Mouse (Mus musculus) heart, embryonic 14.5 days (tissue): Measurements from ENCODE around the gene Ninj1. TPM values are rescaled to one million over a fixed set of nuclear protein-coding genes. Genes with fewer than 3 reads are reported as not detected.

Source experiments
- ATAC-seq: fragments of 200-750 bp; cut with Nextera tagmentation; 2 replicates; pipeline ENCODE4 v1.8.0; 2017; ENCODE audit warnings: low read depth, moderate TSS enrichment; ENCODE audit not compliant: insufficient number of reproducible peaks, insufficient read depth, low FRiP score
- H3K27ac ChIP-seq, 2 experiments: fragments of 200-500 bp in 1 of 2; fragments of 300-500 bp in 1 of 2; sonication (generic) in 1 of 2; replicated peaks in 1 of 2; 2 replicates each; pipeline ENCODE4 v1.5.1; 2012 to 2014; ENCODE audit warnings: low read depth in 2 of 2, low read length in 2 of 2, control low read depth in 1 of 2, mild to moderate bottlenecking in 1 of 2, mixed read lengths in 1 of 2; ENCODE audit not compliant: control insufficient read depth in 1 of 2, insufficient read depth in 1 of 2
- H3K27me3 ChIP-seq: fragments of 300-500 bp; sonication (generic); 2 replicates; pipeline ENCODE4 v1.6.1; 2014; ENCODE audit warnings: mild to moderate bottlenecking, low read length, control low read depth; ENCODE audit not compliant: control insufficient read depth, insufficient read depth
- H3K36me3 ChIP-seq: fragments of 300-500 bp; sonication (generic); 2 replicates; pipeline ENCODE4 v1.6.1; 2014; ENCODE audit warnings: mild to moderate bottlenecking, control low read depth, low read length, mixed read lengths; ENCODE audit not compliant: control insufficient read depth, insufficient read depth
- H3K4me1 ChIP-seq, 2 experiments: fragments of 200-500 bp in 1 of 2; fragments of 300-500 bp in 1 of 2; sonication (generic) in 1 of 2; 2 replicates each; pipeline ENCODE4 v1.6.1; 2012 to 2014; ENCODE audit warnings: low read length in 2 of 2, control low read depth in 1 of 2, mixed read lengths in 1 of 2; ENCODE audit not compliant: control insufficient read depth in 2 of 2, insufficient read depth in 2 of 2
- H3K4me2 ChIP-seq: fragments of 300-500 bp; sonication (generic); 2 replicates; pipeline ENCODE4 v1.6.1; 2014; ENCODE audit warnings: mild to moderate bottlenecking, low read length
- H3K4me3 ChIP-seq, 2 experiments: fragments of 200-500 bp in 1 of 2; fragments of 300-500 bp in 1 of 2; sonication (generic) in 1 of 2; 2 replicates each; pipeline ENCODE4 v1.5.1; 2012 to 2014; ENCODE audit warnings: low read length in 2 of 2, mild to moderate bottlenecking in 2 of 2, control low read depth in 1 of 2, low read depth in 1 of 2, moderate library complexity in 1 of 2; ENCODE audit not compliant: control insufficient read depth in 1 of 2, insufficient read depth in 1 of 2
- H3K9ac ChIP-seq: fragments of 300-500 bp; sonication (generic); 2 replicates; pipeline ENCODE4 v1.6.1; 2014; ENCODE audit warnings: mild to moderate bottlenecking, low read length
- H3K9me3 ChIP-seq: fragments of 300-500 bp; sonication (generic); 2 replicates; pipeline ENCODE4 v1.6.1; 2016; ENCODE audit warnings: low read length, control low read depth; ENCODE audit not compliant: control insufficient read depth
- WGBS: fragments of 180-500 bp; shearing (Covaris S2); extraction: QIAGEN DNeasy Blood & Tissue Kit; methylation state at CpG from one replicate; pipeline ENCODE4 v1.1.7; 2014; 5-methylcytosine and 5-hydroxymethylcytosine counted together
- polyA plus RNA-seq: library from polyadenylated mRNA; unstranded; fragments of >200 nt; fragmentation: Nextera tagmentation; extraction: Ambion mirVana; gene quantifications from 2 replicates; pipeline ENCODE4 v1.2.1, GENCODE M21; 2014

Gene Ninj1
- polyA plus RNA-seq, 1 experiment from 2014 or later, result 87.7 TPM

GRCm38 (mm10) chr13:49218651-49219050 is 31.4 kb downstream of the Ninj1 start:
- Histone ChIP-seq H3K4me3 (no peak overlapping the region), H3K36me3 (no peaks in the 10 kb centered on the region), H3K4me1 (peaks cover 23% of the 10 kb centered on the region in 2 experiments), H3K4me2 (no peak overlapping the region), H3K9ac (no peak overlapping the region), H3K9me3 (no peaks in the 10 kb centered on the region), H3K27ac (no peak overlapping the region), H3K27me3 (0 out of 2 replicates have a peak, but pooled peaks cover 6% of the 10 kb centered on the region)
- ATAC-seq, result no peak
- WGBS, result 59% methylated on average over 3 of the region's 3 CpGs

- Histone ChIP-seq H3K4me2 (no peak overlapping the region), H3K9me3 (no peaks in the 10 kb centered on the region), H3K36me3 (no peaks in the 10 kb centered on the region), H3K27ac (no peak overlapping the region), H3K27me3 (0 out of 2 replicates have a peak, but pooled peaks cover 6% of the 10 kb centered on the region), H3K9ac (no peak overlapping the region), H3K4me3 (no peak overlapping the region), H3K4me1 (peaks cover 16 to 17% of the 10 kb centered on the region in 2 experiments)
- ATAC-seq, result no peak
- WGBS, result 74% methylated on average over 4 of the region's 4 CpGs
These were observed 32.1 kb downstream of the Ninj1 start for GRCm38 (mm10) chr13:49219367-49219766.

- no peak overlapping the region for H3K4me2 ChIP-seq
- H3K36me3 ChIP-seq, result no peaks in the 10 kb centered on the region
- ATAC-seq, result no peak
- no peak overlapping the region for H3K9ac ChIP-seq
- no peak overlapping the region for H3K27ac ChIP-seq
- H3K4me3 ChIP-seq, result no peak overlapping the region
- no peaks in the 10 kb centered on the region for H3K9me3 ChIP-seq
- peaks cover 11% of the 10 kb centered on the region; the same call in 1 of the 2 replicates for H3K27me3 ChIP-seq
- peaks cover 7 to 9% of the 10 kb centered on the region in 2 experiments for H3K4me1 ChIP-seq
- WGBS, result 18% methylated on average over 5 of the region's 5 CpGs
These were observed 33.6 kb downstream of the Ninj1 start for GRCm38 (mm10) chr13:49220912-49221311.

- Histone ChIP-seq H3K9me3 (no peaks in the 10 kb centered on the region), H3K36me3 (no peaks in the 10 kb centered on the region), H3K4me2 (peak overlapping the region; percentile 32; the same call in 1 of the 2 replicates), H3K27ac (no peak overlapping the region), H3K4me1 (no peaks in the 10 kb centered on the region; a peak in 1 of 4 replicates), H3K4me3 (no peak overlapping the region), H3K9ac (0 out of 2 replicates have a peak overlapping the region, but pooled peaks have one; percentile 3), H3K27me3 (peaks cover 11% of the 10 kb centered on the region; the same call in 1 of the 2 replicates)
- no peak for ATAC-seq
- 9% methylated on average over 10 of the region's 10 CpGs for WGBS
These were observed 37.0 kb downstream of the Ninj1 start for GRCm38 (mm10) chr13:49224314-49224713.

GRCm38 (mm10) chr13:49224729-49225128 is 37.4 kb downstream of the Ninj1 start:
- no peak overlapping the region for H3K9ac ChIP-seq
- H3K9me3 ChIP-seq, result no peaks in the 10 kb centered on the region
- no peak overlapping the region for H3K27ac ChIP-seq
- ATAC-seq, result no peak
- H3K36me3 ChIP-seq, result no peaks in the 10 kb centered on the region
- no peak overlapping the region for H3K4me3 ChIP-seq
- WGBS, result 35% methylated on average over 6 of the region's 6 CpGs
- no peaks in the 10 kb centered on the region; a peak in 1 of 4 replicates for H3K4me1 ChIP-seq
- H3K4me2 ChIP-seq, result 0 out of 2 replicates have a peak overlapping the region, but pooled peaks have one; percentile 32
- H3K27me3 ChIP-seq, result peaks cover 11% of the 10 kb centered on the region; the same call in 1 of the 2 replicates

GRCm38 (mm10) chr13:49225159-49225558 is 37.9 kb downstream of the Ninj1 start:
- Histone ChIP-seq H3K4me2 (no peak overlapping the region), H3K27me3 (peaks cover 11% of the 10 kb centered on the region; the same call in 1 of the 2 replicates), H3K9me3 (no peaks in the 10 kb centered on the region), H3K36me3 (no peaks in the 10 kb centered on the region), H3K4me1 (no peaks in the 10 kb centered on the region; a peak in 1 of 4 replicates), H3K27ac (no peak overlapping the region), H3K9ac (no peak overlapping the region), H3K4me3 (no peak overlapping the region)
- ATAC-seq, result no peak
- WGBS, result 67% methylated on average over 3 of the region's 3 CpGs

GRCm38 (mm10) chr13:49225633-49226032 is 38.3 kb downstream of the Ninj1 start:
- 30% methylated on average over 4 of the region's 4 CpGs for WGBS
- Histone ChIP-seq H3K4me2 (no peak overlapping the region), H3K4me3 (no peak overlapping the region), H3K9me3 (no peaks in the 10 kb centered on the region), H3K9ac (no peak overlapping the region), H3K27me3 (peaks cover 11% of the 10 kb centered on the region; the same call in 1 of the 2 replicates), H3K36me3 (no peaks in the 10 kb centered on the region), H3K4me1 (no peaks in the 10 kb centered on the region; a peak in 1 of 4 replicates), H3K27ac (no peak overlapping the region)
- ATAC-seq, result no peak
